Mouse (Mus musculus) liver, embryonic 11.5 days (tissue): ENCODE results near the gene Kcnh6. TPM values are rescaled to one million over a fixed set of nuclear protein-coding genes. Genes with fewer than 3 reads are reported as not detected.
A peak's percentile ranks its signal among the peaks of the same experiment; 100 is the strongest.
"Not testable (repeated sequence)": the region's sequence is repeated elsewhere in the genome, so short reads cannot be mapped to it uniquely, and the experiment has no call there.

Source experiments
- ATAC-seq: fragments of 200-750 bp; cut with Nextera tagmentation; replicated peaks from 2 replicates; pipeline ENCODE4 v1.8.0; 2017; ENCODE audit warnings: moderate number of reproducible peaks, mild to moderate bottlenecking, moderate TSS enrichment, moderate library complexity; ENCODE audit not compliant: low FRiP score
- DNase-seq: peaks from one replicate; pipeline ENCODE4 v3.0.0-alpha.2; 2017; ENCODE audit warnings: low spot score
- H3K27ac ChIP-seq: fragments of 300-500 bp; sonication (generic); 2 replicates; pipeline ENCODE4 v1.5.1; 2014; ENCODE audit warnings: mild to moderate bottlenecking, low read depth, low read length, control low read depth
- H3K27me3 ChIP-seq: fragments of 300-500 bp; sonication (generic); replicated peaks from 2 replicates; pipeline ENCODE4 v1.6.1; 2014; ENCODE audit warnings: low read length, mixed read lengths; ENCODE audit not compliant: control insufficient read depth, insufficient read depth
- H3K36me3 ChIP-seq: fragments of 300-500 bp; sonication (generic); 2 replicates; pipeline ENCODE4 v1.6.1; 2014; ENCODE audit warnings: mild to moderate bottlenecking, low read length, moderate library complexity, mixed read lengths; ENCODE audit not compliant: control insufficient read depth, insufficient read depth
- H3K4me1 ChIP-seq: fragments of 300-500 bp; sonication (generic); replicated peaks from 2 replicates; pipeline ENCODE4 v1.6.1; 2014; ENCODE audit warnings: low read length, mixed read lengths; ENCODE audit not compliant: control insufficient read depth, insufficient read depth
- H3K4me2 ChIP-seq: fragments of 300-500 bp; sonication (generic); 2 replicates; pipeline ENCODE4 v1.6.1; 2014; ENCODE audit warnings: mild to moderate bottlenecking, control low read depth, moderate library complexity
- H3K4me3 ChIP-seq: fragments of 300-500 bp; sonication (generic); 2 replicates; pipeline ENCODE4 v1.5.1; 2014; ENCODE audit warnings: low read depth, low read length, control low read depth
- H3K9ac ChIP-seq: fragments of 300-500 bp; sonication (generic); 2 replicates; pipeline ENCODE4 v1.6.1; 2014; ENCODE audit warnings: low read depth, low read length, control low read depth
- H3K9me3 ChIP-seq: fragments of 300-500 bp; sonication (generic); 2 replicates; pipeline ENCODE4 v1.6.1; 2016; ENCODE audit warnings: low read length, inconsistent platforms, mixed read lengths; ENCODE audit not compliant: control insufficient read depth
- WGBS: fragments of 180-500 bp; shearing (Covaris S2); extraction: QIAGEN DNeasy Blood & Tissue Kit; methylation state at CpG from one replicate; pipeline ENCODE4 v1.1.7; 2014; 5-methylcytosine and 5-hydroxymethylcytosine counted together
- polyA plus RNA-seq: library from polyadenylated mRNA; unstranded; fragments of >200 nt; fragmentation: Nextera tagmentation; extraction: Ambion mirVana; gene quantifications from 2 replicates; pipeline ENCODE4 v1.2.1, GENCODE M21; 2014

The Kcnh6 gene
- polyA plus RNA-seq, 1 experiment from 2014 or later, result 0.26 TPM

- Histone ChIP-seq H3K27me3 (peaks cover 67% of the 10 kb centered on the region), H3K36me3 (no peaks in the 10 kb centered on the region), H3K9me3 (no peaks in the 10 kb centered on the region), H3K4me3 (peak overlapping the region; percentile 32; the same call in 1 of the 2 replicates), H3K4me1 (peaks cover 7% of the 10 kb centered on the region), H3K9ac (no peak overlapping the region), H3K27ac (no peak overlapping the region), H3K4me2 (peak overlapping the region; percentile 55)
- WGBS, result 3% methylated on average over 50 of the region's 50 CpGs
- ATAC-seq (no peak), DNase-seq (no peak)
Measured at GRCm38 (mm10) chr11:106020051-106020763, 12.3 kb downstream of the Kcnh6 start.

DNA sequence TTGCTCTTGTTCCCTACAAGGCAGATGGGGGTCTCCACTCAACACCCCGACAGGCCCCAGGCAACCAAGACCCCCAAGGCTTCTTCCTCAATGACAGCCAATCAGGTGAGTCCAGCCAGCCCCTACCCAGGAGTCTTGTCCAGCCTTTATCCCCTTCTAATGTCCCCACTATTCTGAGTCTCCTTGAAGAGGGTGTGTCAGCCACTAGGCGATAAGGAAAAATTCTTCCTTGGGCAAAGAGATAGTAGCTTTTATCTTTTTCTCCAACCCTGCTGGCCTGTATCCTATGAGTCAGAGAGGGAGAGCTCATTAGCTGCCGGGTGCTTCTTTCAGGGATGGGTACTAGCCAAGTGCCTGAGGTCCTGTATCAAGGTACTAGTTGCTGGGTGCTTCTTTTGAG, 17.9 kb downstream of the Kcnh6 start:
- no peak overlapping the region for H3K4me2 ChIP-seq
- no peak overlapping the region for H3K4me3 ChIP-seq
- ATAC-seq (peak; percentile 68), DNase-seq (no peak)
- 47% methylated on average over 3 of the region's 3 CpGs for WGBS
- H3K9ac ChIP-seq, result no peak overlapping the region
- H3K36me3 ChIP-seq, result no peaks in the 10 kb centered on the region
- no peak overlapping the region for H3K27ac ChIP-seq
- H3K9me3 ChIP-seq, result no peaks in the 10 kb centered on the region
- H3K27me3 ChIP-seq, result peaks cover 29% of the 10 kb centered on the region
- peaks cover 12% of the 10 kb centered on the region for H3K4me1 ChIP-seq

DNA sequence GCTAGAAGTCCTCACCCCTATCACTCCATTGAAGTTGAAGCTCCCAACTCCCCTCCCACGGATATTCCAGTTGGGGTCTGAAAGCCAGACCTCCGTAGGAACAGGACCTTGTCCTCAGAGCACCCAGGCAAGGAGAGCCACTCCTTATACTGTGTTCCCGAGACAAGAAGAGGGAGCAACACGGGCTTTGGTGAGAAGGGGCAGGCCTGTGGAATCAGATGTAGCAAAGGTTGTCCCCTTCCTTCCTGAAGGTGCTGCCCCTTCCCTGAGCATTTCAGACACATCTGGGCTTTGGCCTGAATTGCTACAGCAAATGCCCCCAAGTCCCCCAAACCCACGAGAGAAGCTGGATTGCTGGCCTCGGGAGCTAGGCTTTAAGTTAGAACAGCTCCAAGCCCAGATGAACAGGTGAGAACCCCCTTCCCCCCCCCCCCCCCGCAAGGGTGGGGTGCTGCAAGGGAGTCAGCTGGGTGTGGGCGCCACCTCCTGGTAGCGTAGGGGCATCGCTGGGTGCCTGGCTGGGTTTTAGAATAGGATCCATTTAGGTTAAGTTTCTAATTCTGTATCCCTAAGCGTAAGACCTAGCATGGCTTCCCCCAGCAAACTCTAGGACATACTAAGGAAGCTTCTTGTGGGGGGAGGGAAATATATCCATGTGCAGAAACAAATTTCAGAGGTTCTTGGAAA, 18.7 kb downstream of the Kcnh6 start:
- 32% methylated on average over 11 of the region's 11 CpGs for WGBS
- H3K4me2 ChIP-seq, result no peak overlapping the region
- no peak overlapping the region for H3K9ac ChIP-seq
- no peak overlapping the region for H3K27ac ChIP-seq
- no peak overlapping the region for H3K4me3 ChIP-seq
- ATAC-seq (peak; percentile 43; the same call in 1 of the 2 replicates), DNase-seq (no peak)
- H3K9me3 ChIP-seq, result no peaks in the 10 kb centered on the region
- H3K27me3 ChIP-seq, result peaks cover 21% of the 10 kb centered on the region
- H3K36me3 ChIP-seq, result no peaks in the 10 kb centered on the region
- H3K4me1 ChIP-seq, result peaks cover 12% of the 10 kb centered on the region

DNA sequence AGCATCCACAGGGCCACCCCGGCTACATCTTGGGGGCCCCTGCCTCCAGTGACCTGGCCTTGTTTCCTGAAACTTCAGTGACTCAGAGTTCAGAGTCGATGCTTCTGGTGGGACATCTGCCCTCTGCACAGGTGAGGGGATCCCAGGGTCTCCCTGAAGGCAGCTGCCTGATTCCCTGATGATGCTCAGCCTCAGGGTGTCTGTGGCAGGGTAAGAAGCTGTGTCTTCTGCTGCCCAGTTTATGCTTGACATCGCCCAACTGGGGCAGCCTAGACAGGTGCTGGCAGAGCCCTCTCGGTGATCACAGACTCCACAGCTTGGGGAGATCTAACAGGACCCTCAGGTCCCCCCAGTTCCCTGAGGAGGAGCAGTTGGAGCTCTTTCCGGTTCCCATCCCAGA, 19.7 kb downstream of the Kcnh6 start:
- Histone ChIP-seq H3K27me3 (peaks cover 12% of the 10 kb centered on the region), H3K9ac (no peak overlapping the region), H3K4me3 (no peak overlapping the region), H3K4me2 (no peak overlapping the region), H3K4me1 (peaks cover 12% of the 10 kb centered on the region), H3K27ac (no peak overlapping the region), H3K36me3 (no peaks in the 10 kb centered on the region), H3K9me3 (no peaks in the 10 kb centered on the region)
- ATAC-seq (no peak), DNase-seq (no peak)
- WGBS, result 89% methylated on average over 5 of the region's 5 CpGs

GRCm38 (mm10) chr11:106032074-106032473, 24.1 kb downstream of the Kcnh6 start:
- H3K9ac ChIP-seq, ATAC-seq, H3K27ac ChIP-seq, DNase-seq, H3K9me3 ChIP-seq, H3K36me3 ChIP-seq, H3K4me1 ChIP-seq, H3K4me2 ChIP-seq, H3K27me3 ChIP-seq: not testable (repeated sequence)
- H3K4me3 ChIP-seq, result peak overlapping the region; percentile 32
- 40% methylated on average over 7 of the region's 25 CpGs for WGBS

DNA sequence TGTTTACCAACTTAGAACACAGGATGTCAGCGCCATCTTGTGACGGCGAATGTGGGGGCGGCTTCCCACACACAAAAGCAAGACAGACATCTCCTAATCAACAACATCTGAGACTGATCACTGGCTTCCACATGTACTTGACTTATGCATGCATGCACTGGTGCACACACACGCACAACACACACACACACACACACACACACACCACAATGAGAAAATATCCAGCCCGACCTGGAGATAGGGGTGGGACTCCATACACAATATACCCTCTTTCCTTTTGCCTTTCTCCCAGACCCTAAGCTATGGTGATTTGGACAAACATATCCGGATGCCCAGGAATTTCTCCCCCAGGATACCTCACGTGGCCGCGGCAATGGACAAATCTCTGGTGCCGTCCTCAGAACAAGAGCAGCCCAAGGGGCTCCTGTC, 25.6 kb downstream of the Kcnh6 start:
- DNase-seq (no peak), ATAC-seq (peak; percentile 11; the same call in 1 of the 2 replicates)
- Histone ChIP-seq H3K4me2 (peak overlapping the region; percentile 54), H3K9ac (peak overlapping the region; percentile 56), H3K27me3 (no peaks in the 10 kb centered on the region), H3K4me1 (peaks cover 16% of the 10 kb centered on the region), H3K9me3 (no peaks in the 10 kb centered on the region), H3K4me3 (peak overlapping the region; percentile 38), H3K36me3 (no peaks in the 10 kb centered on the region), H3K27ac (peak overlapping the region; percentile 76)
- 53% methylated on average over 11 of the region's 11 CpGs for WGBS

DNA sequence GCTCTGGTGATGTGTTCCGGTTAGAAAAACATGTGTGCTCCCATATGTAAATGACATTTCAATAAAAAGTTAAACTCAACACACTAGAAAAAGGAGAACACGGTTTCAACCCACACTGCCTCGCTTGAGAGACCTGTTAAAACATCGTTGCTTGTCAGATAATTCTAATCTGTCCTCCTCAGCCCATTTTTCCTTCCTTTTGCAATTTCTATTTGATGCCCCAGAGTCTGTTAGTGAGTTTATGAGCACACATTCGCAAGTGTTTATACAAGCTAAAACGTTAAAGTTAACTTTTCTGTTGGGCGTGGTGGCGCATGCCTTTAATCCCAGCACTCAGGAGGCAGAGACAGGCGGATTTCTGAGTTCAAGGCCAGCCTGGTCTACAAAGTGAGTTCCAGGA, 27.1 kb downstream of the Kcnh6 start:
- H3K27ac ChIP-seq, result peak overlapping the region; percentile 48; the same call in 1 of the 2 replicates

GRCm38 (mm10) chr11:106036548-106037417, 28.9 kb downstream of the Kcnh6 start, which contains the start of gene Dcaf7:
Gene Dcaf7 (plus strand): TSS chr11:106036872.
- no peaks in the 10 kb centered on the region for H3K27me3 ChIP-seq
- no peaks in the 10 kb centered on the region for H3K9me3 ChIP-seq
- WGBS, result under 1% methylated on average over 66 of the region's 66 CpGs
- ATAC-seq (peak; percentile 97), DNase-seq (peak; percentile 96)
- peak within 1 kb of the TSS; percentile 86 for H3K9ac ChIP-seq
- H3K4me1 ChIP-seq, result peaks cover 16% of the 10 kb centered on the region
- peak within 1 kb of the TSS; percentile 95 for H3K4me2 ChIP-seq
- H3K27ac ChIP-seq, result peak within 1 kb of the TSS; percentile 81
- H3K36me3 ChIP-seq, result no peaks in the 10 kb centered on the region
- H3K4me3 ChIP-seq, result peak within 1 kb of the TSS; percentile 91

More for the DNA sequence above, 27.1 kb downstream of the Kcnh6 start:
- Histone ChIP-seq H3K4me3 (no peak overlapping the region), H3K9ac (no peak overlapping the region; the same call in 1 of the 2 replicates), H3K4me1 (peaks cover 16% of the 10 kb centered on the region), H3K36me3 (no peaks in the 10 kb centered on the region), H3K4me2 (no peak overlapping the region), H3K27me3 (no peaks in the 10 kb centered on the region), H3K9me3 (no peaks in the 10 kb centered on the region)
- WGBS, result 70% methylated on average over 9 of the region's 9 CpGs
- DNase-seq (no peak), ATAC-seq (no peak)
